Mouse (Mus musculus) spleen, adult 2 months (tissue): ENCODE results near the gene Mmab. TPM values are rescaled to one million over a fixed set of nuclear protein-coding genes. Genes with fewer than 3 reads are reported as not detected.
A peak's percentile ranks its signal among the peaks of the same experiment; 100 is the strongest.

Source experiments
- DNase-seq, 2 experiments: peaks; one replicate each; pipeline versions ENCODE4 v3.0.0 to v3.0.0-alpha.2; 2012 to 2021; ENCODE audit warnings: low spot score in 2 of 2, low read depth in 1 of 2
- H3K27ac ChIP-seq: fragments of 200-500 bp; 2 replicates; pipeline ENCODE4 v1.5.1; 2012; ENCODE audit warnings: low read length, inconsistent platforms; ENCODE audit not compliant: insufficient read depth
- H3K27me3 ChIP-seq: fragments of 200-500 bp; 2 replicates; pipeline ENCODE4 v1.6.1; 2012; ENCODE audit warnings: mild to moderate bottlenecking, moderate library complexity, low read length, inconsistent platforms; ENCODE audit not compliant: control insufficient read depth, insufficient read depth
- H3K36me3 ChIP-seq: fragments of 200-500 bp; 2 replicates; pipeline ENCODE4 v1.6.1; 2012; ENCODE audit warnings: mild to moderate bottlenecking, low read length, inconsistent platforms; ENCODE audit not compliant: control insufficient read depth, insufficient read depth
- H3K4me1 ChIP-seq: fragments of 200-500 bp; 2 replicates; pipeline ENCODE4 v1.6.1; 2011; ENCODE audit warnings: inconsistent platforms; ENCODE audit not compliant: control insufficient read depth, insufficient read depth, insufficient read length
- H3K4me3 ChIP-seq: fragments of 200-500 bp; 2 replicates; pipeline ENCODE4 v1.5.1; 2011; ENCODE audit warnings: mild to moderate bottlenecking, inconsistent platforms; ENCODE audit not compliant: insufficient read depth, insufficient read length; ENCODE audit errors: extremely low read depth
- CTCF ChIP-seq: fragments of 200-500 bp; IDR thresholded peaks from 2 replicates; pipeline ENCODE4 v1.5.1; 2011; ENCODE audit warnings: mild to moderate bottlenecking, inconsistent platforms; ENCODE audit not compliant: insufficient read depth, insufficient read length, insufficient replicate concordance; ENCODE audit errors: extremely low read depth
- POLR2A ChIP-seq: fragments of 200-500 bp; IDR thresholded peaks from 2 replicates; pipeline ENCODE4 v1.6.1; 2011; ENCODE audit warnings: low read depth, low read length, inconsistent platforms
- WGBS: fragments of 180-500 bp; shearing (Covaris S2); methylation state at CpG from one replicate; pipeline ENCODE4 v1.1.7; 2018; 5-methylcytosine and 5-hydroxymethylcytosine counted together
- polyA plus RNA-seq: library from polyadenylated mRNA; depleted of rRNA; stranded (reverse); fragments of >200 nt; gene quantifications from 2 replicates; pipeline ENCODE4 v1.2.3, GENCODE M21; 2012; rRNA removed

Gene Mmab
- polyA plus RNA-seq, 1 experiment = 8.6 TPM

- H3K36me3 ChIP-seq = peaks cover 88% of the 10 kb centered on the region
- H3K27me3 ChIP-seq = no peaks in the 10 kb centered on the region
- H3K4me1 ChIP-seq = no peaks in the 10 kb centered on the region
- WGBS = 96% methylated on average over 9 of the region's 9 CpGs
- no peak for TF ChIP-seq POLR2A
- no peak for TF ChIP-seq CTCF
- no peak for DNase-seq
- no peak overlapping the region for H3K4me3 ChIP-seq
- no peak overlapping the region for H3K27ac ChIP-seq
These were observed 36.0 kb downstream of the Mmab start for GRCm38 (mm10) chr5:114407810-114408209.

GRCm38 (mm10) chr5:114407269-114407668 is 36.6 kb downstream of the Mmab start:
- no peak for DNase-seq
- Histone ChIP-seq H3K27ac (no peak overlapping the region), H3K4me3 (no peak overlapping the region), H3K36me3 (peaks cover 88% of the 10 kb centered on the region), H3K27me3 (no peaks in the 10 kb centered on the region), H3K4me1 (no peaks in the 10 kb centered on the region)
- TF ChIP-seq CTCF (no peak), POLR2A (no peak)
- 86% methylated on average over 10 of the region's 10 CpGs for WGBS

- H3K4me1 ChIP-seq = no peaks in the 10 kb centered on the region
- peaks cover 88% of the 10 kb centered on the region for H3K36me3 ChIP-seq
- H3K4me3 ChIP-seq = no peak overlapping the region
- H3K27ac ChIP-seq = no peak overlapping the region
- no peak for DNase-seq
- no peak for TF ChIP-seq POLR2A
- TF ChIP-seq CTCF = no peak
- no peaks in the 10 kb centered on the region for H3K27me3 ChIP-seq
- WGBS = 89% methylated on average over 14 of the region's 14 CpGs
These were observed 37.3 kb downstream of the Mmab start for GRCm38 (mm10) chr5:114406592-114406991.

GRCm38 (mm10) chr5:114393169-114393568 is 50.7 kb downstream of the Mmab start:
- no peak overlapping the region for H3K27ac ChIP-seq
- peaks cover 50% of the 10 kb centered on the region for H3K36me3 ChIP-seq
- TF ChIP-seq CTCF (no peak), POLR2A (no peak)
- no peaks in the 10 kb centered on the region for H3K27me3 ChIP-seq
- WGBS = 92% methylated on average over 9 of the region's 9 CpGs
- no peak overlapping the region for H3K4me3 ChIP-seq
- no peaks in the 10 kb centered on the region for H3K4me1 ChIP-seq
- no peak for DNase-seq

- H3K4me3 ChIP-seq = no peak overlapping the region
- TF ChIP-seq CTCF (no peak), POLR2A (no peak)
These were observed 59.4 kb downstream of the Mmab start for GRCm38 (mm10) chr5:114384448-114384847.

GRCm38 (mm10) chr5:114383184-114383904 is 60.5 kb downstream of the Mmab start:
- DNase-seq = peak; percentile 21 to 51

More at GRCm38 (mm10) chr5:114384448-114384847, 59.4 kb downstream of the Mmab start:
- no peak for DNase-seq
- 93% methylated on average over 8 of the region's 8 CpGs for whole genome bisulfite sequencing
- Histone ChIP-seq H3K4me1 (peaks cover 3% of the 10 kb centered on the region; the same call in 1 of the 2 replicates), H3K27ac (no peak overlapping the region), H3K36me3 (peaks cover 34% of the 10 kb centered on the region), H3K27me3 (no peaks in the 10 kb centered on the region)

More at GRCm38 (mm10) chr5:114383184-114383904, 60.5 kb downstream of the Mmab start:
- Histone ChIP-seq H3K4me3 (no peak overlapping the region), H3K27me3 (no peaks in the 10 kb centered on the region), H3K4me1 (peaks cover 3% of the 10 kb centered on the region; the same call in 1 of the 2 replicates), H3K27ac (no peak overlapping the region), H3K36me3 (peaks cover 26% of the 10 kb centered on the region)
- 84% methylated on average over 9 of the region's 9 CpGs for WGBS
- TF ChIP-seq POLR2A = no peak
- peak; percentile 57; the same call in 1 of the 2 replicates for TF ChIP-seq CTCF

Other genes with a start within 250 kb of the Mmab start
- gene Foxn4, start 170.3 kb downstream of the Mmab start, polyA plus RNA-seq = not detected in 2 replicates
- gene Myo1h, start 154.9 kb downstream of the Mmab start, polyA plus RNA-seq = 1.2 and 1.7 TPM in 2 replicates
- 64.4 and 76.5 TPM in 2 replicates for gene Kctd10, start 63.6 kb downstream of the Mmab start, polyA plus RNA-seq
- gene Ube3b, start 63.5 kb downstream of the Mmab start, polyA plus RNA-seq = 44.4 and 53.1 TPM in 2 replicates
- gene Mvk, start 209 bp upstream of the Mmab start, polyA plus RNA-seq = 13.0 and 17.3 TPM in 2 replicates
- 2.8 and 4.6 TPM in 2 replicates for gene Fam222a, start 124.0 kb upstream of the Mmab start, polyA plus RNA-seq
- 4.2 and 5.3 TPM in 2 replicates for gene Trpv4, start 214.4 kb upstream of the Mmab start, polyA plus RNA-seq
- gene Gltp, start 246.9 kb upstream of the Mmab start, polyA plus RNA-seq = 134 and 163 TPM in 2 replicates